In the genomic region with DNA sequence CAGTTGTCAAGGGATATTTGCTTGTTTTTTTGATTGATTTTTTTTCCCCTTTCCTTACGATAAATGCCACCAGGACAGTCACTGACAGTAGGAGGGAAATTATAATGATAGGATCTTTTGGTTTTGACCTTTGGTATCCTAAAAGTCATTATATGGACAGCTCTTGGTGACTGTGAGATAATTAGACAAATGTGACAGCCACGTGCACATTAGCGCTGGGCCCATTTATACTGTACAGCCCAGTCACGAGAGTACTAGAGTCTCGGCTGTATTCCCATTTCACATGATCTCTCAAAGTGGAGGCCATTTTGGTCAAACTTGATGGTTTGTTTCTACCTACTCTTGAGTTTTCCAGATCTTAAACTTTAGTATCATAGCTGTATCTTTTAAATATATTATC, we compare ENCODE assay signal across 8 mouse cellular contexts. TPM values are rescaled to one million over a fixed set of nuclear protein-coding genes. Genes with fewer than 3 reads are reported as not detected.
DNase-seq lines count a peak whose midpoint lies in the region; ATAC-seq lines count a peak whose summit lies in the region.

No protein-coding gene starts in this region.

- ATAC-seq in kidney, embryonic 14.5 days (ENCODE audit: low FRiP score, low TSS enrichment) = no peak
- no peak for ATAC-seq in hindbrain, embryonic 14.5 days (ENCODE audit: low FRiP score)
- ATAC-seq in midbrain, embryonic 13.5 days = no peak

- no peaks in the 10 kb centered on the region for H3K27me3 ChIP-seq in kidney, embryonic 14.5 days (ENCODE audit: control insufficient read depth, insufficient read depth, low read length)
- no peaks in the 10 kb centered on the region for H3K27me3 ChIP-seq in hindbrain, embryonic 14.5 days (ENCODE audit: control insufficient read depth, insufficient read depth, low read length)
- no peaks in the 10 kb centered on the region for H3K27me3 ChIP-seq in midbrain, embryonic 13.5 days

- WGBS in kidney, embryonic 14.5 days = 60% methylated on average over 5 of the region's 5 CpGs
- WGBS in hindbrain, embryonic 14.5 days = 43% methylated on average over 5 of the region's 5 CpGs
- 57% methylated on average over 5 of the region's 5 CpGs for WGBS in midbrain, embryonic 13.5 days

- H3K9ac ChIP-seq in kidney, embryonic 14.5 days (ENCODE audit: low read depth, low read length) = no peak overlapping the region
- no peak overlapping the region; the same call in 1 of the 2 replicates for H3K9ac ChIP-seq in hindbrain, embryonic 14.5 days
- no peak overlapping the region for H3K9ac ChIP-seq in midbrain, embryonic 13.5 days (replicated peaks)

- no peak for DNase-seq in kidney, postnatal 36 days
- DNase-seq in hindbrain, embryonic 14.5 days (ENCODE audit: low spot score) = no peak
- DNase-seq in thymus, postnatal 25 days = no peak
- no peak for DNase-seq in adipocyte (ENCODE audit: low spot score)
- DNase-seq in kidney, adult 11 months = no peak

- peak overlapping the region; percentile 89 for H3K4me2 ChIP-seq in kidney, embryonic 14.5 days (replicated peaks; ENCODE audit: low read depth, low read length)
- peak overlapping the region; percentile 98 for H3K4me2 ChIP-seq in hindbrain, embryonic 14.5 days (replicated peaks)
- peak overlapping the region; percentile 92 for H3K4me2 ChIP-seq in midbrain, embryonic 13.5 days (replicated peaks)

- H3K4me1 ChIP-seq in kidney, embryonic 14.5 days (ENCODE audit: control insufficient read depth, insufficient read depth, low read length) = peaks cover 13% of the 10 kb centered on the region
- H3K4me1 ChIP-seq in brown adipose tissue, adult 24 weeks (ENCODE audit: control insufficient read depth, insufficient read depth, insufficient read length, low read length) = peaks cover 4% of the 10 kb centered on the region; the same call in 1 of the 2 replicates
- peaks cover 29% of the 10 kb centered on the region for H3K4me1 ChIP-seq in hindbrain, embryonic 14.5 days (replicated peaks; ENCODE audit: control insufficient read depth, insufficient read depth, low read length)
- H3K4me1 ChIP-seq in midbrain, embryonic 13.5 days (replicated peaks) = peaks cover 33% of the 10 kb centered on the region

- no peak overlapping the region; the same call in 1 of the 2 replicates for H3K27ac ChIP-seq in kidney, embryonic 14.5 days (ENCODE audit: low read depth, low read length)
- H3K27ac ChIP-seq in brown adipose tissue, adult 24 weeks (replicated peaks; ENCODE audit: low read depth, low read length) = no peak overlapping the region
- H3K27ac ChIP-seq in hindbrain, embryonic 14.5 days = peak overlapping the region; percentile 98; the same call in 1 of the 2 replicates
- H3K27ac ChIP-seq in midbrain, embryonic 13.5 days = peak overlapping the region; percentile 95; the same call in 1 of the 2 replicates

- H3K4me3 ChIP-seq in kidney, embryonic 14.5 days (ENCODE audit: low read length) = peak overlapping the region; percentile 74
- peak overlapping the region; percentile 86 for H3K4me3 ChIP-seq in brown adipose tissue, adult 24 weeks (ENCODE audit: insufficient read depth, low read depth, low read length)
- peak overlapping the region; percentile 81 for H3K4me3 ChIP-seq in hindbrain, embryonic 14.5 days (replicated peaks; ENCODE audit: low read length)
- peak overlapping the region; percentile 73 for H3K4me3 ChIP-seq in midbrain, embryonic 13.5 days (replicated peaks)

- no peaks in the 10 kb centered on the region for H3K36me3 ChIP-seq in kidney, embryonic 14.5 days (ENCODE audit: control insufficient read depth, insufficient read depth, low read length)
- no peaks in the 10 kb centered on the region for H3K36me3 ChIP-seq in hindbrain, embryonic 14.5 days (replicated peaks; ENCODE audit: control insufficient read depth, insufficient read depth)
- H3K36me3 ChIP-seq in midbrain, embryonic 13.5 days = no peaks in the 10 kb centered on the region

- no peaks in the 10 kb centered on the region for H3K9me3 ChIP-seq in kidney, embryonic 14.5 days (ENCODE audit: control insufficient read depth, low read length)
- no peaks in the 10 kb centered on the region for H3K9me3 ChIP-seq in hindbrain, embryonic 14.5 days (ENCODE audit: control insufficient read depth, low read length)
- H3K9me3 ChIP-seq in midbrain, embryonic 13.5 days = no peaks in the 10 kb centered on the region

RNA-seq across cellular contexts. Expression of a gene that starts 1.4 kb away (rescaled TPM):
- polyA plus RNA-seq in kidney, embryonic 14.5 days (2014; fragmentation: Nextera tagmentation; extraction: Ambion mirVana) = 23.3 and 47.5 TPM in 2 replicates
- polyA plus RNA-seq in brown adipose tissue, adult 24 weeks (2012; ENCODE audit: insufficient read depth, insufficient read length, missing spikeins) = 10.3 and 13.0 TPM in 2 replicates
- 57.9 and 63.7 TPM in 2 replicates for polyA plus RNA-seq in hindbrain, embryonic 14.5 days (2014; fragmentation: Nextera tagmentation; extraction: Ambion mirVana)
- polyA plus RNA-seq in midbrain, embryonic 13.5 days (2015; fragmentation: Nextera tagmentation; extraction: Ambion mirVana) = 39.0 and 39.9 TPM in 2 replicates

Comparison
In these comparisons a context has a peak if more than half of its experiments do, and no peak if none do; other contexts are left out.
1. H3K27ac ChIP-seq: peak in hindbrain, embryonic 14.5 days (single experiment) and midbrain, embryonic 13.5 days (single experiment); none in kidney, embryonic 14.5 days (single experiment) and brown adipose tissue, adult 24 weeks (single experiment).
2. Peak in every context shown above with its lines, with median percentiles within 50 percentile points of each other: H3K4me2 ChIP-seq and H3K4me3 ChIP-seq.